Mouse (Mus musculus) bone marrow macrophage, adult 2 months (primary cell): ENCODE data around the gene Gtpbp8. TPM values are rescaled to one million over a fixed set of nuclear protein-coding genes. Genes with fewer than 3 reads are reported as not detected.

Experiments
- H3K27ac ChIP-seq: 2 replicates; pipeline ENCODE4 v1.5.1; 2012; ENCODE audit warnings: low read depth, low read length; ENCODE audit not compliant: insufficient read depth
- H3K4me1 ChIP-seq: 2 replicates; pipeline ENCODE4 v1.6.1; 2012; ENCODE audit warnings: low read length; ENCODE audit not compliant: control insufficient read depth, insufficient read depth
- H3K4me3 ChIP-seq: 2 replicates; pipeline ENCODE4 v1.5.1; 2012; ENCODE audit warnings: mild to moderate bottlenecking, low read length, moderate library complexity; ENCODE audit not compliant: insufficient read depth
- CTCF ChIP-seq: IDR thresholded peaks from 2 replicates; pipeline ENCODE4 v1.5.1; 2012; ENCODE audit warnings: low read depth, mild to moderate bottlenecking, low read length, moderate library complexity
- POLR2A ChIP-seq: IDR thresholded peaks from 2 replicates; pipeline ENCODE4 v1.6.1; 2012; ENCODE audit warnings: mild to moderate bottlenecking, low read depth, low read length, borderline replicate concordance
- polyA plus RNA-seq: library from polyadenylated mRNA; stranded (reverse); fragments of >200 nt; gene quantifications from 2 replicates; pipeline ENCODE4 v1.2.4, GENCODE M21; 2012; ENCODE audit not compliant: missing spikeins, insufficient read depth, insufficient read length

Gene Gtpbp8
- polyA plus RNA-seq, 1 experiment, result 29.4 TPM

GRCm38 (mm10) chr16:44716305-44717140 is 29.6 kb downstream of the Gtpbp8 start:
- TF ChIP-seq CTCF (no peak), POLR2A (no peak)
- Histone ChIP-seq H3K4me3 (no peak overlapping the region), H3K27ac (no peak overlapping the region), H3K4me1 (0 out of 2 replicates have a peak, but pooled peaks cover 2% of the 10 kb centered on the region)

- TF ChIP-seq POLR2A (no peak), CTCF (no peak)
- no peak overlapping the region for H3K4me3 ChIP-seq
- H3K27ac ChIP-seq, result no peak overlapping the region
- no peaks in the 10 kb centered on the region for H3K4me1 ChIP-seq
Observed at GRCm38 (mm10) chr16:44703458-44703857, 42.7 kb downstream of the Gtpbp8 start.

- Histone ChIP-seq H3K27ac (no peak overlapping the region), H3K4me3 (no peak overlapping the region), H3K4me1 (peaks cover 3% of the 10 kb centered on the region; the same call in 1 of the 2 replicates)
- TF ChIP-seq POLR2A, result no peak
- no peak for TF ChIP-seq CTCF
Observed at GRCm38 (mm10) chr16:44702272-44702671, 43.9 kb downstream of the Gtpbp8 start.

- Histone ChIP-seq H3K4me3 (no peak overlapping the region), H3K4me1 (peaks cover 3% of the 10 kb centered on the region; the same call in 1 of the 2 replicates), H3K27ac (no peak overlapping the region)
- no peak for TF ChIP-seq POLR2A
- no peak for TF ChIP-seq CTCF
Observed at GRCm38 (mm10) chr16:44701155-44701554, 45.0 kb downstream of the Gtpbp8 start.

- Histone ChIP-seq H3K4me1 (peaks cover 3% of the 10 kb centered on the region; the same call in 1 of the 2 replicates), H3K4me3 (no peak overlapping the region), H3K27ac (no peak overlapping the region)
- TF ChIP-seq CTCF, result no peak
- no peak for TF ChIP-seq POLR2A
Observed at GRCm38 (mm10) chr16:44697473-44698205, 48.5 kb downstream of the Gtpbp8 start.

- H3K4me1 ChIP-seq, result peaks cover 10% of the 10 kb centered on the region
- H3K4me3 ChIP-seq, result no peak overlapping the region
- no peak overlapping the region for H3K27ac ChIP-seq
- TF ChIP-seq CTCF, result no peak
- no peak for TF ChIP-seq POLR2A
Observed at GRCm38 (mm10) chr16:44695859-44696620, 50.1 kb downstream of the Gtpbp8 start.

GRCm38 (mm10) chr16:44695214-44695858 is 50.8 kb downstream of the Gtpbp8 start:
- peaks cover 10% of the 10 kb centered on the region for H3K4me1 ChIP-seq
- no peak overlapping the region for H3K4me3 ChIP-seq
- TF ChIP-seq POLR2A, result no peak
- no peak for TF ChIP-seq CTCF
- H3K27ac ChIP-seq, result no peak overlapping the region

- Histone ChIP-seq H3K4me3 (no peak overlapping the region), H3K27ac (no peak overlapping the region), H3K4me1 (peaks cover 10% of the 10 kb centered on the region)
- no peak for TF ChIP-seq CTCF
Observed at GRCm38 (mm10) chr16:44693695-44694094, 52.5 kb downstream of the Gtpbp8 start.

GRCm38 (mm10) chr16:44692541-44692940 is 53.6 kb downstream of the Gtpbp8 start:
- TF ChIP-seq CTCF (no peak), POLR2A (no peak)

More at GRCm38 (mm10) chr16:44692541-44692940, 53.6 kb downstream of the Gtpbp8 start:
- H3K4me3 ChIP-seq, result no peak overlapping the region
- H3K4me1 ChIP-seq, result peaks cover 7% of the 10 kb centered on the region
- H3K27ac ChIP-seq, result no peak overlapping the region
